Mouse (Mus musculus) cerebellum, adult 11 months (tissue): ENCODE results near the gene Nudt2.

Experiments used
- DNase-seq: peaks from one replicate; pipeline ENCODE4 v3.0.0; 2022

The Nudt2 gene

GRCm38 (mm10) chr4:41522788-41523187 lies 57.8 kb downstream of the Nudt2 start:
- DNase-seq = no peak

GRCm38 (mm10) chr4:41523839-41524238 lies 58.9 kb downstream of the Nudt2 start:
- DNase-seq = no peak

GRCm38 (mm10) chr4:41524829-41525228 lies 59.9 kb downstream of the Nudt2 start:
- no peak for DNase-seq

GRCm38 (mm10) chr4:41526553-41526952 lies 61.6 kb downstream of the Nudt2 start:
- DNase-seq = no peak

- DNase-seq = no peak
Observed at GRCm38 (mm10) chr4:41527076-41527475, 62.1 kb downstream of the Nudt2 start.

GRCm38 (mm10) chr4:41527996-41528395 lies 63.0 kb downstream of the Nudt2 start:
- DNase-seq = peak; percentile 51
